Mouse (Mus musculus): ENCODE data around the gene Hoxb3. TPM values are rescaled to one million over a fixed set of nuclear protein-coding genes. Genes with fewer than 3 reads are reported as not detected.

The Hoxb3 gene
- polyA plus RNA-seq (2015; fragmentation: Nextera tagmentation; extraction: Ambion mirVana) = 3.0 and 3.8 TPM in 2 replicates

- Histone ChIP-seq H3K27me3 (peaks cover 63% of the 10 kb centered on the region), H3K4me3 (peak within 1 kb of the TSS; percentile 58), H3K36me3 (no peaks in the 10 kb centered on the region), H3K4me2 (peak within 1 kb of the TSS; percentile 70), H3K27ac (peak within 1 kb of the TSS; percentile 99), H3K4me1 (0 out of 2 replicates have a peak, but pooled peaks cover 7% of the 10 kb centered on the region), H3K9me3 (no peaks in the 10 kb centered on the region), H3K9ac (peak within 1 kb of the TSS; percentile 59)
- no peak for ATAC-seq (ENCODE audit: borderline replicate concordance, extremely low read depth, low FRiP score, low TSS enrichment)
- WGBS = 23% methylated on average over 10 of the region's 10 CpGs
Observed at GRCm38 (mm10) chr11:96323154-96323553, at the start of gene Hoxb3. TSS of gene Hoxb3 (plus strand) at chr11:96323326.

DNA sequence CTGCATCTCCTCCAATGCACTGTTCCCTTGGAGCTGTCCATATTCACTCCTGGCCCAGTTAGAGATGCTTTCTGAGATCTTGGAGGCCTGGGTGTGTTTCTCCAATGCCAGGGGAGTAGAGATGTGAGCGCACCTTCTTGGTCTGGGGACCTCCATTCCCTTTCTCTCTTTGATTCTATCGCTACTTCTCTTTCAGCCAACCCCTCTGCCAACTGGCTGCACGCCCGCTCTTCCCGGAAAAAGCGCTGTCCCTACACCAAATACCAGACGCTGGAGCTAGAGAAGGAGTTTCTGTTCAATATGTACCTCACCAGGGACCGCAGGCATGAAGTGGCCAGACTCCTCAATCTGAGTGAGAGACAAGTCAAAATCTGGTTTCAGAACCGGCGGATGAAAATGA, 48.7 kb upstream of the Hoxb3 start:
- Histone ChIP-seq H3K27ac (no peak overlapping the region), H3K9me3 (no peaks in the 10 kb centered on the region), H3K27me3 (peaks cover 99% of the 10 kb centered on the region), H3K4me2 (no peak overlapping the region), H3K4me1 (peaks cover 33% of the 10 kb centered on the region), H3K36me3 (no peaks in the 10 kb centered on the region), H3K4me3 (no peak overlapping the region), H3K9ac (no peak overlapping the region)
- ATAC-seq (ENCODE audit: borderline replicate concordance, extremely low read depth, low FRiP score, low TSS enrichment) = no peak
- 5% methylated on average over 10 of the region's 10 CpGs for WGBS

GRCm38 (mm10) chr11:96275896-96276295, 47.2 kb upstream of the Hoxb3 start:
- ATAC-seq (ENCODE audit: borderline replicate concordance, extremely low read depth, low FRiP score, low TSS enrichment) = no peak
- Histone ChIP-seq H3K27ac (no peak overlapping the region), H3K4me3 (no peak overlapping the region), H3K4me1 (peaks cover 21% of the 10 kb centered on the region), H3K9ac (no peak overlapping the region), H3K36me3 (no peaks in the 10 kb centered on the region), H3K27me3 (peaks cover 99% of the 10 kb centered on the region), H3K9me3 (no peaks in the 10 kb centered on the region), H3K4me2 (no peak overlapping the region)
- WGBS = 8% methylated on average over 4 of the region's 4 CpGs

DNA sequence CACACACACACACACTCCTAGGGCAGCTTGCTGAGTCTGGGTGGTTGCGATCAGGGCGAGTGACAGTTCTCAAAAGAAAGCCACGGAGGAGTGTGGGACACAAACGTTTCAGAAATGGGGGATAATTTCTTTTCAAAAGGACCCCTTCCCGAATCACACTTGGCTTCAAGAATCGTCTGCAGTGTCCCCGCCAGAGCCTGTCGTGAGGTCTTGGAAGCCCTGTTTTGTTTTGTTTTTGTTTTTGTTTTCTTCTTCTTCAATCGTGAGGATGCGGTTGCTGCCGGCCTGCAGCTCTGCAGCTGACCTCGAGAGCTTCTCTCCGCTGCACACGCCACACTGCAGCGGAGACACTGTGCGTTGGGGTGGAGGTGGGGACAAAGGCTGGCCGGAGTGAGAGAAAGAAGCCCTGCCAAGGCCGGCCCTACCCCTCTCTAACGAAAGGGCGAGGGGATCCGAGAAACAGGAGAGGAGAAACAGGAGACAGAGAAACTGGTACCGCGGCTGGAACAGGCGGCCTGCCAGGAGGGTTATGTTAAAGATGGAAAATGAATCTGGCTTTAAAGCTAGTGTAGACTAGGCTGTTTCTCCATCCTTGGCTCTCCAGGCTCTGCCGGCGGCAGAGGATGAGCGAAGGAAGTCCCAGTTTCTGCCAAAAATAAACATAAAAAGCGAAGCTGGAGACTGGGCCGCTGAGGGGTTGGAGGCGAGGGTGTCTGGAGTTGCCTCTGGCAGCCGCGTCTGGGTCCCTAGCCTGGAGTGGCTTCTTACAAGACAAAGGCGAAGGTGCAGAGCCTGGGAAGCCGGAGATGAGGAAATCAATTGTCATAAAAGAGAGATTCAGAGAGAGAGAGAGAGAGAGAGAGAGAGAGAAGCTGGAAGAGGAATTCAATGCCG, 45.7 kb upstream of the Hoxb3 start:
- Histone ChIP-seq H3K4me1 (peaks cover 6% of the 10 kb centered on the region), H3K27ac (no peak overlapping the region), H3K4me3 (0 out of 2 replicates have a peak overlapping the region, but pooled peaks have one; percentile 1), H3K9me3 (no peaks in the 10 kb centered on the region), H3K9ac (no peak overlapping the region), H3K36me3 (no peaks in the 10 kb centered on the region), H3K27me3 (peaks cover 98% of the 10 kb centered on the region), H3K4me2 (peak overlapping the region; percentile 23; the same call in 1 of the 2 replicates)
- 4% methylated on average over 35 of the region's 35 CpGs for WGBS
- ATAC-seq (ENCODE audit: borderline replicate concordance, extremely low read depth, low FRiP score, low TSS enrichment) = no peak

DNA sequence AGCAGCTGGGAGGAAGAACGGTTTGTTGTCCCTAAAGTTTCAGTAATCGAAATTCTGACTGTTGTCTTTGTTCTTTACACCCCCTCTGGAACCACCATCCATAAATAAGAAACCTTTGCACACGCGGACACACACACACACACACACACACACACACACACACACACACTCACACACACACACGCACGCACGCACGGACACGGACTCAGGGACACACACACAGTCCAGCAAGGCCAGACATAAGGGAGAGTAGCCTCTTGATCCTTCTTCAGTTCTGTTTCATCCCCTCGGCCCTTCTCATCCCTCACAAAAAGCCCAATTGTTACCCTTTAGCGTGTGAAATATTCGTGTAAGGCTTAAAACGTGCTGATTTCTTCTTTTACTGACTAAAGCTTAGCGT, 44.8 kb upstream of the Hoxb3 start:
- Histone ChIP-seq H3K4me2 (no peak overlapping the region), H3K4me1 (peaks cover 6% of the 10 kb centered on the region; the same call in 1 of the 2 replicates), H3K36me3 (no peaks in the 10 kb centered on the region), H3K27ac (no peak overlapping the region), H3K9ac (no peak overlapping the region), H3K4me3 (no peak overlapping the region), H3K27me3 (peaks cover 98% of the 10 kb centered on the region), H3K9me3 (no peaks in the 10 kb centered on the region)
- WGBS = 19% methylated on average over 14 of the region's 14 CpGs
- no peak for ATAC-seq (ENCODE audit: borderline replicate concordance, extremely low read depth, low FRiP score, low TSS enrichment)

GRCm38 (mm10) chr11:96278773-96279172, 44.4 kb upstream of the Hoxb3 start:
- Histone ChIP-seq H3K9ac (no peak overlapping the region), H3K36me3 (no peaks in the 10 kb centered on the region), H3K4me3 (no peak overlapping the region), H3K27ac (no peak overlapping the region), H3K4me2 (no peak overlapping the region), H3K27me3 (peaks cover 96% of the 10 kb centered on the region), H3K9me3 (no peaks in the 10 kb centered on the region), H3K4me1 (peaks cover 10% of the 10 kb centered on the region; the same call in 1 of the 2 replicates)
- no peak for ATAC-seq (ENCODE audit: borderline replicate concordance, extremely low read depth, low FRiP score, low TSS enrichment)
- under 1% methylated on average over 9 of the region's 9 CpGs for WGBS

GRCm38 (mm10) chr11:96279421-96280233, 43.5 kb upstream of the Hoxb3 start:
- 0 out of 2 replicates have a peak overlapping the region, but pooled peaks have one; percentile 0 for H3K4me3 ChIP-seq
- WGBS = 5% methylated on average over 31 of the region's 31 CpGs
- ATAC-seq (ENCODE audit: borderline replicate concordance, extremely low read depth, low FRiP score, low TSS enrichment) = no peak
- peaks cover 94% of the 10 kb centered on the region for H3K27me3 ChIP-seq
- no peak overlapping the region for H3K27ac ChIP-seq
- peaks cover 14% of the 10 kb centered on the region for H3K4me1 ChIP-seq
- no peak overlapping the region for H3K9ac ChIP-seq
- no peaks in the 10 kb centered on the region for H3K36me3 ChIP-seq
- no peak overlapping the region for H3K4me2 ChIP-seq
- H3K9me3 ChIP-seq = no peaks in the 10 kb centered on the region

DNA sequence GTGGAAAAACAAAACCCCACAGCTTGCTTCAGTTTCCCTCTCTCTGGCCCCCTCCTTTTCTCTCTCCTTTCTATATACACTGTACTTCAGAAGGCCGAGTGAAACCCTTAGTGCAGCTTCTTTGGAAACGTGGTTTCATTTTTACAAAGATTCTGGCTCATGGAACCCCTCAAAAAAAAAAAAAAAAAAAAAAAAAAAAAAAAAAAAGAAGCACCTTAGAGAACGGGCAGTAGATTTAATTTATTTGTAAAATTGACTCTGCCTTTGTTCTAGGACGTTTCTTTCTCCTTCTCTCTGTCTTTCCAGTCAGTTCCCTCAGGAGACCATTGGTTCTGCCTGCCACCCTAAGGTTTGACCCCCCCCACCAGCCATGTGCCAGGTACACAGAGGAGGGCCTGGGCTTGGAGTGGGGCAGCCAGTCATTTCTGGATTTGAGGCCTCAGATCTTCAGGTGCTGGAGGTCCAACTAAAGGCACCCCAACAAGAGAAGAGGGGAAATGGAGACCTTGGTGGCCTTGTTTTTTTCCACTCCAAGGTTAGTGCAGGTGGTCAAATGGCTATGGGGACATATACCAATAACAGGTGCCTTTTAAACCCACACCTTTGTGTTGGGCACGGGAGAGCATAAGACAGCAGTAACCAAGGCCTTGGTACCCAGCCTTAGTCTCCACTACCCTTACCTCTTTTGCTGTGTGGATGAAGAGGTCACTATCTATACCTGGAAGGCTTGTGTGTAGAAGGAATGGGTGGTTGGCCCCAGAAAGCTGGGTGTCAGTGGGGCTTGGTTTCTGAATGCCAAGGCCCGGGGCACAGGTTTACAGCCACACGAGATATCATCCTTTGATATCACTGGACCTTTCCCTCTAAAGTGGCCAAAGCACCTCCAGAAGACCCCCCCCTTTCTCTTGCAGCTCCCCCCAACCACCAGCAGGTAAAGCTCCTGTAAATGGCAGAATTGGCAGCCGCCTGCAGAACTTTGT, 42.4 kb upstream of the Hoxb3 start:
- no peak overlapping the region for H3K4me2 ChIP-seq
- H3K27me3 ChIP-seq = peaks cover 92% of the 10 kb centered on the region
- no peak for ATAC-seq (ENCODE audit: borderline replicate concordance, extremely low read depth, low FRiP score, low TSS enrichment)
- H3K9me3 ChIP-seq = no peaks in the 10 kb centered on the region
- H3K4me1 ChIP-seq = peaks cover 16% of the 10 kb centered on the region
- no peak overlapping the region for H3K27ac ChIP-seq
- no peak overlapping the region for H3K4me3 ChIP-seq
- 17% methylated on average over 8 of the region's 8 CpGs for WGBS
- H3K9ac ChIP-seq = no peak overlapping the region
- no peaks in the 10 kb centered on the region for H3K36me3 ChIP-seq

DNA sequence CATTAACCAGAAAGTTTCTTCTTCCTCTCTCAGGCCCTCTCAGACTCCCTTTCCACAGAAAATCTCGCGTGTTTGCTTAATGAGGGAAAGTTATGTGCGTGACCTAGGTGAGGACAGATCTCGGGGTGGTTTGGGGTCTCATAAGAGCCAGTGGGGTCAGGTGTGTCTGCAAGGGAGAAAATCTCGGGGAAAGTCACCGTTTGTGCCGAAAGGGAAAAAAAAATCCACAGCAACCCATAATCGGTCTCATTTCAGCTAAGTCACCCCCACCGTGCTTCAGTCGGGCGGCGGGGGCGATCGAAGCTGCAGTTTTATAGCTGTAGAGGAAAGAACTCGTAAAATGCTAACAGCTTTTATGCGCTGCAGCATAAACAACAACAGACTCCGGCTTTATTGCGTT, 41.7 kb upstream of the Hoxb3 start:
- Histone ChIP-seq H3K36me3 (no peaks in the 10 kb centered on the region), H3K9ac (no peak overlapping the region), H3K4me1 (peaks cover 16% of the 10 kb centered on the region), H3K9me3 (no peaks in the 10 kb centered on the region), H3K27ac (no peak overlapping the region), H3K4me2 (no peak overlapping the region), H3K4me3 (no peak overlapping the region), H3K27me3 (peaks cover 92% of the 10 kb centered on the region)
- 9% methylated on average over 18 of the region's 18 CpGs for WGBS
- no peak for ATAC-seq (ENCODE audit: borderline replicate concordance, extremely low read depth, low FRiP score, low TSS enrichment)

DNA sequence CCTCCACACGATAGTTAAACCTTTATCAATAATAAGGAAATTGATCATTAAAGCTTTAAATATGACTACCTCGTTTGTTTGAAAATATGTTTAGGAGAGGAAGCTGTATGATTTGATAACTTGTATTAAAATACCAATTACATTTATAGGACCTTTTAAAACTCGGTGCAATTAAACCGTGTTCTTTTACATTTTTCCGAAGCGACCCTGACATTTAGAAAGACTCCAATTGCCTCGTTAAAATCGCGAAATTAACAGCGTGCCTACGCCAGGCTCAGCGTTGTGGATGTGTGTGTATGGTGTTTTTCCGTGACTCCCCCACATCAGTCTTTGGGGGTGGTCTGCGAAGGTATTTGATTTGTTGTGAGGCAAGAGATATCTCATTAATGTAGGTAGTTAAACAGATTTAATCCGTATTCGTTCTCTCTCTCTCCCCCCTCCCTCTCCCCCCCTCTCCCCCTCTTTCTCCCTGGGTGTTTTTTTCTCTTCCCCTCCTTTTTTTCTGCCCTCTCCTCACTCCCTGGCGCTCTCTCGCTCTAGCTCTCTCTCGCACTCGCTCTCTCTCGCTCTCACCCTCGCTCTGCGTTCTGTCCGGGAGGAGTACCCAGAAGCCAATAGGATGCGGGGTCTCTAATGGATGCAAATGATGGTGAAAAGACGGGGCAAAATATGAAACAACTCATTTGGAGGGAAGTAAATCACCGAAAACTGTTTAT, 41.1 kb upstream of the Hoxb3 start, which contains the start of gene Hoxb8:
Gene Hoxb8, plus strand, starts transcription at position 51 of the 716 bp plus-strand sequence.
- H3K4me3 ChIP-seq = peak within 1 kb of the TSS; percentile 41
- H3K27ac ChIP-seq = no peak within 1 kb of the TSS
- H3K36me3 ChIP-seq = no peaks in the 10 kb centered on the region
- H3K27me3 ChIP-seq = peaks cover 92% of the 10 kb centered on the region
- peaks cover 21% of the 10 kb centered on the region for H3K4me1 ChIP-seq
- H3K4me2 ChIP-seq = peak within 1 kb of the TSS; percentile 67
- no peak for ATAC-seq (ENCODE audit: borderline replicate concordance, extremely low read depth, low FRiP score, low TSS enrichment)
- H3K9me3 ChIP-seq = no peaks in the 10 kb centered on the region
- no peak within 1 kb of the TSS for H3K9ac ChIP-seq
- whole genome bisulfite sequencing = 1% methylated on average over 27 of the region's 27 CpGs

Data from lung, embryonic 15.5 days (tissue).